Mouse (Mus musculus) small intestine, adult 2 months (tissue): ENCODE measurements at regions not wholly inside any gene's neighbourhood (a gene's known extent, or its start where the extent isn't known, plus 50 kb on each side); places are given as distances from the start of the nearest gene placed in this dataset.

ENCODE experiments used
- CTCF ChIP-seq: fragments of 200-500 bp; IDR thresholded peaks from 2 replicates; pipeline ENCODE4 v1.5.1; 2012; ENCODE audit warnings: low read depth, mild to moderate bottlenecking, control low read depth, inconsistent platforms, low read length, moderate library complexity, mixed read lengths; ENCODE audit not compliant: insufficient replicate concordance, insufficient read length; ENCODE audit errors: extremely low read depth
- POLR2A ChIP-seq: fragments of 200-500 bp; IDR thresholded peaks from 2 replicates; pipeline ENCODE4 v1.6.1; 2012; ENCODE audit warnings: low read depth, mild to moderate bottlenecking, control low read depth, inconsistent platforms, low read length, moderate library complexity

DNA sequence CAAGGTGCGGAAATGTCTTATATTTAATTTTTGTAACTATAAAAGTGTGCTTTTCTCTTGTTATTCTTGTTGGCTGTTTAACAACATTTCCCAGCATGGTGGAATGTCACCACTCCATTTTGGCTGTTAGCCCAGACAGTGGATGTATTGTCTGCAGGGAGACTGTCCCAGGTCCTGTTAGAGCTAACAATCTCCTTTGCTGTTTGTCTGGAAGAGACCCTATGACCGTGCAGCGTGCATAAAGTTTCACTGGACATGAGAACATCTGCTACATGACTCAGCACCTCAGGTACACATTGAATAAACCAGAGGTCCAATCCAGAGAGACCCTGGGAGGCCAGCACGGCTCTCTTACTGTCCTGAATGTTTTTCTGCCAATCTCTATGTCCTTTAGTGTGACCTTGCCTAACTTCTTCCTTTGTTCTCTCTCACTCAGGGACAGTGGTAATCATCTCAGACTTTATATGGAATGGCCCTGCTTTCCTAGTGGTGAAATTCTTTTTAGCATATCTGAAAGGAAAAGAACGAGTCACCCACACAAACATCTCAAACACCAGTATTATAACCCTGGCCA lies 450.7 kb downstream of the Fgf9 start:
- TF ChIP-seq POLR2A (no peak), CTCF (no peak)
